Mouse (Mus musculus): Measurements from ENCODE around the gene Stap2.

Stap2 gene

GRCm38 (mm10) chr17:56024931-56025330 lies 19.5 kb upstream of the Stap2 start:
- no peak for DNase-seq (ENCODE audit: low read depth)

- no peak for DNase-seq (ENCODE audit: low read depth)
These were observed 19.1 kb upstream of the Stap2 start for GRCm38 (mm10) chr17:56024476-56024875.

- DNase-seq (ENCODE audit: low read depth) = no peak
These were observed 18.0 kb upstream of the Stap2 start for GRCm38 (mm10) chr17:56023386-56023785.

GRCm38 (mm10) chr17:56022989-56023290 lies 17.6 kb upstream of the Stap2 start:
- no peak for DNase-seq (ENCODE audit: low read depth)

GRCm38 (mm10) chr17:56022131-56022988 lies 17.0 kb upstream of the Stap2 start:
- no peak for DNase-seq (ENCODE audit: low read depth)

- DNase-seq (ENCODE audit: low read depth) = no peak
These were observed 16.0 kb upstream of the Stap2 start for GRCm38 (mm10) chr17:56021161-56021910.

GRCm38 (mm10) chr17:56020400-56021084 lies 15.2 kb upstream of the Stap2 start:
- DNase-seq (ENCODE audit: low read depth) = no peak

- DNase-seq (ENCODE audit: low read depth) = no peak
These were observed 13.2 kb upstream of the Stap2 start for GRCm38 (mm10) chr17:56018347-56019131.

- DNase-seq (ENCODE audit: low read depth) = no peak
These were observed 12.5 kb upstream of the Stap2 start for GRCm38 (mm10) chr17:56017848-56018247.

GRCm38 (mm10) chr17:56016793-56017785 lies 11.7 kb upstream of the Stap2 start:
- DNase-seq (ENCODE audit: low read depth) = no peak

- DNase-seq (ENCODE audit: low read depth) = no peak
These were observed 11.0 kb upstream of the Stap2 start for GRCm38 (mm10) chr17:56016382-56016781.

GRCm38 (mm10) chr17:56015293-56015692 lies 9.9 kb upstream of the Stap2 start:
- no peak for DNase-seq (ENCODE audit: low read depth)

- DNase-seq (ENCODE audit: low read depth) = no peak
These were observed 6.1 kb upstream of the Stap2 start for GRCm38 (mm10) chr17:56011441-56011840.

- peak; percentile 46 for DNase-seq (ENCODE audit: low read depth)
These were observed 5.3 kb upstream of the Stap2 start for GRCm38 (mm10) chr17:56010681-56011080.

GRCm38 (mm10) chr17:56010255-56010654 lies 4.9 kb upstream of the Stap2 start:
- no peak for DNase-seq (ENCODE audit: low read depth)

- DNase-seq (ENCODE audit: low read depth) = no peak
These were observed 4.5 kb upstream of the Stap2 start for GRCm38 (mm10) chr17:56009962-56010240.

GRCm38 (mm10) chr17:56009088-56009961 lies 3.9 kb upstream of the Stap2 start:
- peak; percentile 83 for DNase-seq (ENCODE audit: low read depth)

- DNase-seq (ENCODE audit: low read depth) = peak; percentile 94
These were observed 3.1 kb upstream of the Stap2 start for GRCm38 (mm10) chr17:56008356-56009087.
